Mouse (Mus musculus) CH12.LX (cell line): Measurements from ENCODE around the gene Bivm. TPM values are rescaled to one million over a fixed set of nuclear protein-coding genes. Genes with fewer than 3 reads are reported as not detected.

Experiments used
- polyA plus RNA-seq: library from polyadenylated mRNA; unstranded; fragments of >175 nt; gene quantifications from 2 replicates; pipeline ENCODE4 v1.2.1, GENCODE M21; 2012; ENCODE audit warnings: low read depth; ENCODE audit not compliant: insufficient read length
- total RNA-seq, 2 experiments: library from RNA; depleted of rRNA; stranded (reverse); fragments of 300-350 nt in 1 of 2; fragments of >200 nt in 1 of 2; gene quantifications; 2 replicates each; pipeline ENCODE4 v1.2.3; 2012 to 2014

Bivm gene
- total and polyA plus RNA-seq, 3 experiments, result 0.04 to 0.09 (median 0.05) TPM

Other genes starting within 250 kb of the Bivm start
- gene Tpp2, start 185.3 kb upstream of the Bivm start, total RNA-seq (2012; rRNA removed), result 35.4 and 42.7 TPM in 2 replicates
- 52.5 and 60.5 TPM in 2 replicates for gene Tpp2, start 185.3 kb upstream of the Bivm start, total RNA-seq (2014; rRNA removed)
- 47.2 and 50.4 TPM in 2 replicates for gene Tpp2, start 185.3 kb upstream of the Bivm start, polyA plus RNA-seq
- gene Mettl21c, start 98.9 kb upstream of the Bivm start, total RNA-seq (2012; rRNA removed), result 0.13 and 0.17 TPM in 2 replicates
- gene Mettl21c, start 98.9 kb upstream of the Bivm start, total RNA-seq (2014; rRNA removed), result 0.31 and 0.47 TPM in 2 replicates
- 0.16 and 0.37 TPM in 2 replicates for gene Mettl21c, start 98.9 kb upstream of the Bivm start, polyA plus RNA-seq
- 0.08 and 0.13 TPM in 2 replicates for gene Gm8251, start 57.0 kb upstream of the Bivm start, total RNA-seq (2012; rRNA removed)
- gene Gm8251, start 57.0 kb upstream of the Bivm start, total RNA-seq (2014; rRNA removed), result 0.13 and 0.24 TPM in 2 replicates
- gene Gm8251, start 57.0 kb upstream of the Bivm start, polyA plus RNA-seq, result 0.23 and 0.34 TPM in 2 replicates
- 54.2 and 69.8 TPM in 2 replicates for gene Tex30, start 16.5 kb upstream of the Bivm start, total RNA-seq (2012; rRNA removed)
- 196 and 211 TPM in 2 replicates for gene Tex30, start 16.5 kb upstream of the Bivm start, total RNA-seq (2014; rRNA removed)
- 89.6 and 111 TPM in 2 replicates for gene Tex30, start 16.5 kb upstream of the Bivm start, polyA plus RNA-seq
- 0.04 TPM in 1 of 2 replicates, not detected in the other for gene Kdelc1, start 149 bp upstream of the Bivm start, total RNA-seq (2012; rRNA removed)
- not detected in 2 replicates for gene Kdelc1, start 149 bp upstream of the Bivm start, total RNA-seq (2014; rRNA removed)
- gene Kdelc1, start 149 bp upstream of the Bivm start, polyA plus RNA-seq, result 0.16 TPM in 1 of 2 replicates, not detected in the other
- gene Ercc5, start 28.8 kb downstream of the Bivm start, total RNA-seq (2012; rRNA removed), result 9.8 and 11.7 TPM in 2 replicates
- gene Ercc5, start 28.8 kb downstream of the Bivm start, total RNA-seq (2014; rRNA removed), result 7.1 and 7.4 TPM in 2 replicates
- 8.2 and 8.9 TPM in 2 replicates for gene Ercc5, start 28.8 kb downstream of the Bivm start, polyA plus RNA-seq
- not detected in 2 replicates for gene Mettl21e, start 100.0 kb downstream of the Bivm start, total RNA-seq (2012; rRNA removed)
- gene Mettl21e, start 100.0 kb downstream of the Bivm start, total RNA-seq (2014; rRNA removed), result not detected in 2 replicates
- not detected in 2 replicates for gene Mettl21e, start 100.0 kb downstream of the Bivm start, polyA plus RNA-seq